Mouse (Mus musculus) 3134 (cell line): ENCODE measurements around the gene Elmod3.
A peak's percentile ranks its signal among the peaks of the same experiment; 100 is the strongest.
"Not testable (repeated sequence)": the region's sequence is repeated elsewhere in the genome, so short reads cannot be mapped to it uniquely, and the experiment has no call there.

Source experiments
- DNase-seq: peaks from one replicate; pipeline ENCODE4 v3.0.0-alpha.2; 2011; ENCODE audit warnings: low spot score; ENCODE audit not compliant: insufficient read length; ENCODE audit errors: extremely low read depth

Gene Elmod3

DNA sequence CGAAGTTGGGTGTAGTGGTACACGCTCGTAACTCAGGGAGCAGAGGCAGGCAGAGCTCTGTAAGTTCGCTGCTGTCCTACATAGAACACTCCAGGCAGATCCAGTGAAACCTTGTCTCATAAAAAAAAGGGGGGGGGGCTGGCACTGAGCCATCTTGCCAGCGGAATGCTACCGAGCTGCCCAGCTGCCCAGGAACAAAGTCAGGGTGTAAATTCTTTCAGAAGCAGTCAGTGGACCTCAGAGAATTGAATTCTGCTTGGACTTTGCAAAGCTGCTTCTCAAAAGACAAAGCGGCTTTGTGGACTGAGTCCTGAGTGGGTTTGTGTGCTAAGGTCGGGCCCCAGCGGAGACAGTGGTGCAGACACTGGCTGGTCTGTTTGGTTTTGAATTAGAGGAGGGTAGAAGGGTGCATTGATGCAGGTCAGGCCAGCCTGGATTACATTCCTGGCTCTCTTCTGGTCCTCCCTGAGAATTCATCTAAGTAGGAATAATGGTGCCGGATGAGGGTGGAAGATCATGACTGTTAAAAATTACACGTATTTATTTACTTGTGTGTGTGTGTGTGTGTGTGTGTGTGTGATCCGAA is 54.9 kb downstream of the Elmod3 start:
- peak; percentile 70 for DNase-seq

DNA sequence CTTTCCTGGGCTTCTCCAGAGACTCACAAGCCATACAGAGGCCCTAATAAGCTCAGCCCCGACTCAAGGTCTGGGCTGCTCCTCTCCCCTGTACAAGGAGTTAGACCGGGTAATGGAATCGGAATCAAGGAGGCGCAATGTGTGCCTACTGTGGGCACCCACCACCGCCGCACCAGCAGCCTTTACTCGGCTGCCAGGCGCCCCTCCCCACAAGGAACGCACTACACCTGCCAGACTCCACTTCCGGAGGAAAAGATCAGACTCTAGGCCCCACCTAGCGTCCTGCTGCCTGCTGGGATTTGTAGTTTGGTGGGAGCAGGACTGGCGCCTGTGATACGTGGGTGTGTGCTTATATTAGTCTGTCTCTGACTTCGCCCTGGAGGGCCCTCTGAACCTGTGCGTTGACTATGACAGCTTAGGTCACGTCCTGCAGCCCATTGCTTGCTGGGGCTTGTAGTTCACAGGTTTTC is 59.6 kb downstream of the Elmod3 start:
- DNase-seq: peak; percentile 65

GRCm38 (mm10) chr6:72537998-72538500 is 60.2 kb downstream of the Elmod3 start:
- no peak for DNase-seq

DNA sequence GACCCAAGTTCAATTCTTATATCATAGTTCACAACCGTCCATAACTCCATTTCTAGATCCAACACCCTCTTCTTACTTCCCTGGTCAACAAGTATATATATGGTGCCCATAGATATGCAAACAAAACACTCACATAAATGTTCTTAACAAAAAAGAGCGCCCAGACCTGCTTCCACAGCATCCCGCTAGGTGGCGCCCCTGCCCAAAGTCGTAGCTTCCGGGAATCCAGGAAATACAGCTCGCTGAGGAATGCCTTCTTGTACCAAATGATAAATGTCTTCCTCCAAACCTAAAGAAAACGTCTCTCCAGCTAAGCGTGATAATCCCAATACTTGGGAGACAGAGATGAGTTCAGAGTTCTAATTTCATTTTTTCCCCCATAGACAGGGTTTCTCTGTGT is 63.0 kb downstream of the Elmod3 start:
- peak; percentile 73 for DNase-seq

DNA sequence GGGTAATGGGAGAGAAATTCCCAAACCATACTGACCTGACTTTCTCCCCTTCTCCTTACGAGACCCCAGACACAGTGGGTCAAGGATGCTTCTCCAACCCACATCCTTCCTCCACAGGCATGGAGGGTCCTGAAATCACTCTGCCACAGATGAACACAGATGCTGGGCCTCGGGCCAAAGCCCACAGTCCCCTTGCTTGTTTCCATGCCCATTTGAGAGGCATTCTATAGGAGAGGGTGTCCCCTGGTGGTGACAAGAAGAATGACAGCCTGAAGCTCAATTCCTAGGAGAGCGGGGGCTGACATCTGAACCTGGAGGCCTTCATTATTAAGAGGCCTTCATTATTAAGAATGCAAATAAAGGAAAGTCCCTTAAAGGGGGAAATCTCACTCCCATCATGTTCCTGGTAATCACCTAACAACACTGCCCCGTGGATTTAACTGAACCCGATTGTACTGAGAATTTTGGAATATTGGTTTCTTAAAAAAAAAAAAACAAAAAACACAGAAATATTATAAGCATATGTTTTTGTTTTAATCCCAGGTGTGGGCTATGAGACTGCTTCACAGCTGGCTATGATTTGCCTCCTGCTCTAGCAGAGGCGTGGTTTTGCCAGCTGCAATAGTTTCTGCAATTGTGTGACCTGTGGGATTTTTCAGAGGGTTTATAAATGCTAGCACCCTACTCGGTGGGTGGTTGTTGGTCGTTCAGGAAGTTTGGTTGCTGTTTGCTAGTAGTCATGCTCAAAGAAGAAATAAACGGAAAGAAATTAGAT is 64.0 kb downstream of the Elmod3 start:
- peak; percentile 32 for DNase-seq

DNA sequence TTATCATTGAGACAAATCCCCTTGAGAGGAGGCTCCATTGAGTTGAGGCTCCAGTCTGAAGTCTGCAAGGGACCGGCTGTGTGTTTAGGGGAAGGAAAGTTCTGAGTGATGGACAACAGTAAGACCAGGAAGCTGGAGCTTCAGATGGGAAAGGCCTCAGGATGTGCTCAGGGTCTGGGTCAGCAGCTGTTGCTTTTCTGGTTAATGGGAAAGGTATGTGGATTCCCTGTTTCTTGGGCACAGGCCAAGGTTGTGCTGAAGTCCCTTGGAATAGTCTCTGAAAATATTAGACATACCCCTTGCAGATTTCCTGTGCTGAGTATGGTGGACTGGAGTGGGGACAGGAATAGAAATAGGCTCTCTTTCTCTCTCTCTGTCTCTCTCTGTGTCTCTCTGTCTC is 64.7 kb downstream of the Elmod3 start:
- DNase-seq: not testable (repeated sequence)

GRCm38 (mm10) chr6:72532580-72532979 is 65.6 kb downstream of the Elmod3 start:
- DNase-seq: no peak

DNA sequence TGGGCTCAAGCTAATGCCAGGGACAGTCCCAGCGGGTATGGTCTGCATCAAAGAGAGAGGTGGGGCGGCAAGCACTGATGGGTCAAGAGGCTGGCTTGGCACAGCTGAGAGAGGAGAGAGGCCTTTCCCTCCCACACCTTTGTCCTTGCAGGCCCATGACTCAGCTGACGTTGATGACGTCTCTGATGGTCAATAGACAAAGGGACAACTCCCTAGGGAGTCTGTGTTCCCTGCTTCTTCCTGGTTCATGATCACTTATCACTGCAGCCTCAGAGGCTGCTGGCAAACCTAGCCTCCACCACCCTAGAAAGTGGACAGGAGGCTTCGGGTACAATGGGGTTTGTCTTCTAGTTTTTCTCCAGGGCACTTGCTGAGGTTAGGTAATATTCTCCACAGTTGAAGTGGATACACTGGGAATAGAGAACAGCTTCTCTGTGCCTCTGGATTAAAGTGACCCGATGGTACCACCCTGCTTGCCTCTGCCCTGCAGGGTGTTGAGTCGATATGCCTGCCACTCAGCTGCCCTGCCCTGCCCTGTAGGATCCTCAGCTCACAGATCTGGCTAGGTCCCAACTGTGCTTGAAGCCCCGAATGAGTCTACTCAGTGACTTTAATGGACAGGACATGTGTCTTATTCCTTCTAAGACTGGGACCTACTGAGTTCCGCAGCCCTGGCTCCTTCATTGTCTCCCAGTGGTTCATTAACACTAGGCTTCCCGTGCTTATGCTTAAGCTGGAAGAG is 69.6 kb downstream of the Elmod3 start:
- DNase-seq: no peak

DNA sequence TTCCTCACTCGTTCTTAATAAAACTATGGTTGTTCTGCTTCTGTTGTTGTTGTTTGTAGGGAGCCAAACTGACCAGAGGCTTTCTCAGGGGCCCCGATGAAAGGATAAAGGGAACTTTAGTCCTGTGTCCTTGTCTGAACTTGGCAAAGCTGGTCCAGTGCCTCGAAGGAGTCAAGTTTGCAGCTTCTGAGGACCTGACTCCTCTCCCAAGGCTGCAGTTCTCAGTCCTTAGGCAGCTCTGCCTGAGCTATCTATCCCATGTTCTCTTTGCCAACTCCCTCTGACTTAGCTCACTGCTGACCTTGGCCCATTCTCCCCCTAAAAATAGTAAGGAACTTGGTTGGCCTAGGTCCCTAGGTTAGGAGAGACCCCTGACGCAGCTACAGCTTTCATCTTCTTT is 71.1 kb downstream of the Elmod3 start:
- DNase-seq: no peak

- DNase-seq: no peak
Observed at GRCm38 (mm10) chr6:72524160-72524559, 74.1 kb downstream of the Elmod3 start.

DNA sequence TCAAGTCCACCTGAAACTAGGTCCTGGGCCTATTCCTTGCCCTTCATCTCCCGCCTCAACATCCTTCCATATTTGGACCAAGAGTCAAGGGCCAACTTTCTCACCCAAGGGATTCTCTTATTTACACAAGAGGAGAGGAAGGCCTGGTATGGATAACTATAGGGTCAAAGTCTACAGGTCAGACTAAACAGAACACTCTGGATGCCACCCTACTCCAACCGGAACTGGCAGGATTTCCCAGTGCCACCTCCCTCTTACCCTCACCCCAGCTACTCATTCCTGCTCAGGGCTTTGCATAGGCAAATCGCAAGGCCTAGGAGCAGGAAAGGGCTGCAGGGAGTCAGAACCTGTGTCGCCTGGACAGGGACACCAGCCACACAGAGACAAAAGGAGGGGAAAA is 75.0 kb downstream of the Elmod3 start:
- DNase-seq: no peak

DNA sequence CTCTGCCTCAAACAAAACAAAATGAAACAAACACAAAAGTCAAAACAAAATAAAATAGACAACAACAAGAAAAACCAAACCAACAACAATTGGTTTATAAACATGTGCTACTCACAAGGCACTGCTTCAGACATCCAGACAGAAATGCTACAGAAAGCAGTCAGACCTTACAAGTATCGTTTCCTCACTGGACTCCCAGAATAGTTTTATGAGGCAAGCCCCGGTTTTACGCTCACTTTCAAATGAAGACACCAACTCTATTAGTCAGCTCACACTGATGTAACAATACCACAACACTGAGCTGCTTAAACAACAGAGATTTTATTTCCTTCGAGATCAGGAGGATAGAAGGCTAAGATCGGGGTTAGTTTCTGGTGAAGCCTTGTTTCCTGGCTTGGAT is 75.9 kb downstream of the Elmod3 start:
- no peak for DNase-seq

GRCm38 (mm10) chr6:72521607-72522006 is 76.6 kb downstream of the Elmod3 start, which contains the start of gene Sh2d6:
Gene Sh2d6 (minus strand): TSS chr6:72521707.
- DNase-seq: no peak

GRCm38 (mm10) chr6:72520904-72521303 is 77.3 kb downstream of the Elmod3 start:
- DNase-seq: no peak

GRCm38 (mm10) chr6:72519892-72520663 is 78.1 kb downstream of the Elmod3 start:
- DNase-seq: no peak

GRCm38 (mm10) chr6:72519303-72519702 is 78.9 kb downstream of the Elmod3 start:
- no peak for DNase-seq

- DNase-seq: no peak
Observed at GRCm38 (mm10) chr6:72518842-72519241, 79.4 kb downstream of the Elmod3 start.
